Mouse (Mus musculus): ENCODE data around the gene Plcb2.

DNA sequence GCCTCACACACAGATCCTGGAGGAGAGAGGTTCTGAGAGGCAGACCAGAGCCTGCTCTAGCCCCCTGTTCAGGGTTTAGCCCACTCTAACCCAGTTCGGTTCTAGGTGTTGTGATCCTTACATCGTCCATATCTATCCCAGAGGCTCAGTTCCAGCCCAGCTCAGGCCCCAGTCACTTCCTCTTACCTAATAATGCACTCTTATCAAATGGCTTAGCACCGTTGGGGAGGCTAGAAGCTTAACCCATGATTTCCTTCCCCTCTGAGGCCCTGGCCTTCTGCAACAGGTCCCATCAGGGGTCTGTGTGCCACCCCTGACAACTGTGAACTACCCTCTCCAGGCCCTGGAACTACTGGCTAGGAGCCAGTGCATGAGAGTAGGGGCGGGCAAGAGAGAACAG is 956 bp upstream of the Plcb2 start:
- no peak for TF ChIP-seq CTCF (IDR thresholded peaks at IDR 0.05; ENCODE audit: low read depth)
- no peak for TF ChIP-seq EP300 (optimal IDR thresholded peaks at IDR 0.05)

Measured in stomach, postnatal 0 days (tissue).